Mouse (Mus musculus) ES-Bruce4 (cell line): ENCODE measurements at regions not wholly inside any gene's neighbourhood (a gene's known extent, or its start where the extent isn't known, plus 50 kb on each side); places are given as distances from the start of the nearest gene placed in this dataset.
"Not testable (repeated sequence)": the region's sequence is repeated elsewhere in the genome, so short reads cannot be mapped to it uniquely, and the experiment has no call there.

Experiments used
- H3K27ac ChIP-seq: 2 replicates; pipeline ENCODE4 v1.5.1; 2012; ENCODE audit warnings: low read length, inconsistent platforms; ENCODE audit not compliant: insufficient read depth
- H3K27me3 ChIP-seq: 2 replicates; pipeline ENCODE4 v1.6.1; 2012; ENCODE audit warnings: mild to moderate bottlenecking, low read length, inconsistent platforms; ENCODE audit not compliant: control insufficient read depth, poor library complexity, insufficient read depth, severe bottlenecking
- H3K36me3 ChIP-seq: 2 replicates; pipeline ENCODE4 v1.6.1; 2012; ENCODE audit warnings: inconsistent platforms, mild to moderate bottlenecking, low read length, moderate library complexity; ENCODE audit not compliant: control insufficient read depth, poor library complexity, insufficient read depth, severe bottlenecking
- H3K4me1 ChIP-seq: one replicate; pipeline ENCODE4 v1.8.1; 2011; ENCODE audit warnings: low read length; ENCODE audit not compliant: control insufficient read depth, insufficient read depth
- H3K4me3 ChIP-seq: 2 replicates; pipeline ENCODE4 v1.5.1; 2011; ENCODE audit warnings: low read depth, mild to moderate bottlenecking, low read length
- H3K9ac ChIP-seq: 2 replicates; pipeline ENCODE4 v1.6.1; 2012; ENCODE audit warnings: low read depth, mild to moderate bottlenecking, inconsistent platforms; ENCODE audit not compliant: poor library complexity, severe bottlenecking
- H3K9me3 ChIP-seq: replicated peaks from 2 replicates; pipeline ENCODE4 v1.6.1; 2012; ENCODE audit warnings: mild to moderate bottlenecking, low read length, inconsistent platforms; ENCODE audit not compliant: control insufficient read depth, poor library complexity, insufficient read depth, severe bottlenecking
- CTCF ChIP-seq: IDR thresholded peaks from one replicate; pipeline ENCODE4 v1.8.1; 2011; ENCODE audit warnings: low read depth, low read length
- EP300 ChIP-seq: IDR thresholded peaks from 2 replicates; pipeline ENCODE4 v1.6.1; 2011; ENCODE audit warnings: low read depth, low read length; ENCODE audit not compliant: insufficient read depth
- POLR2A ChIP-seq: IDR thresholded peaks from one replicate; pipeline ENCODE4 v1.8.1; 2011; ENCODE audit warnings: low read length; ENCODE audit not compliant: insufficient read depth

GRCm38 (mm10) chr11:13436433-13436832 is 971.7 kb upstream of the Cobl start:
- H3K27me3 ChIP-seq: no peaks in the 10 kb centered on the region
- H3K4me3 ChIP-seq: no peak overlapping the region
- H3K36me3 ChIP-seq: no peaks in the 10 kb centered on the region
- no peak overlapping the region for H3K27ac ChIP-seq
- no peaks in the 10 kb centered on the region for H3K4me1 ChIP-seq
- H3K9me3 ChIP-seq: no peaks in the 10 kb centered on the region
- no peak overlapping the region for H3K9ac ChIP-seq
- TF ChIP-seq CTCF (no peak), EP300 (no peak), POLR2A (no peak)

GRCm38 (mm10) chr11:13417881-13418280 is 953.1 kb upstream of the Cobl start:
- not testable (repeated sequence) for H3K27me3 ChIP-seq, H3K4me3 ChIP-seq, H3K9me3 ChIP-seq, H3K4me1 ChIP-seq, H3K9ac ChIP-seq, H3K36me3 ChIP-seq
- peak; percentile 94 for TF ChIP-seq EP300
- H3K27ac ChIP-seq: peak overlapping the region; percentile 31
